ENCODE assay signal across 22 mouse cellular contexts in genomic region chr12:3700503-3700902, GRCm38 (mm10).
"Had no signal": no experiment of that assay in that cellular context is flagged by ENCODE, and none has a peak within 500 bp of the region (broad histone marks: within the 10 kb centered on the region; RNA-seq: fewer than 3 reads in every experiment).

No protein-coding gene starts in this region.

- H3K4me2 ChIP-seq: kidney, embryonic 15.5 days; limb, embryonic 12.5 days; limb, embryonic 15.5 days; liver, embryonic 11.5 days; lung, embryonic 15.5 days; midbrain, embryonic 12.5 days; midbrain, embryonic 15.5 days; neural tube, embryonic 12.5 days; neural tube, embryonic 15.5 days; stomach, embryonic 15.5 days had no signal

- H3K27me3 ChIP-seq: kidney, embryonic 15.5 days; limb, embryonic 12.5 days; limb, embryonic 15.5 days; lung, embryonic 15.5 days; midbrain, embryonic 12.5 days; midbrain, embryonic 15.5 days; neural tube, embryonic 12.5 days; neural tube, embryonic 15.5 days; stomach, embryonic 15.5 days had no signal

- DNase-seq: kidney, adult 8-10 months; kidney, postnatal 10 days; kidney, postnatal 36 days; layer of hippocampus, postnatal 36 days; liver, postnatal 0 days; lung, postnatal 14 days; right cerebral cortex, adult 18-20 months; right cerebral cortex, postnatal 14 days; right cerebral cortex, postnatal 4 days; thymus, postnatal 25 days had no signal

- H3K4me3 ChIP-seq: kidney, embryonic 15.5 days; left cerebral cortex, adult 2 months; limb, embryonic 12.5 days; limb, embryonic 15.5 days; lung, embryonic 15.5 days; midbrain, embryonic 12.5 days; midbrain, embryonic 15.5 days; neural tube, embryonic 12.5 days; neural tube, embryonic 15.5 days; stomach, embryonic 15.5 days had no signal

- H3K4me1 ChIP-seq: kidney, embryonic 15.5 days; limb, embryonic 12.5 days; limb, embryonic 15.5 days; lung, embryonic 15.5 days; midbrain, embryonic 12.5 days; midbrain, embryonic 15.5 days; neural tube, embryonic 12.5 days; neural tube, embryonic 15.5 days; stomach, embryonic 15.5 days had no signal

- H3K36me3 ChIP-seq: limb, embryonic 12.5 days; limb, embryonic 15.5 days; lung, embryonic 15.5 days; midbrain, embryonic 12.5 days; midbrain, embryonic 15.5 days; neural tube, embryonic 12.5 days; stomach, embryonic 15.5 days had no signal

- H3K9me3 ChIP-seq: kidney, embryonic 15.5 days; limb, embryonic 12.5 days; limb, embryonic 15.5 days; lung, embryonic 15.5 days; midbrain, embryonic 12.5 days; midbrain, embryonic 15.5 days; neural tube, embryonic 12.5 days; neural tube, embryonic 15.5 days; stomach, embryonic 15.5 days had no signal

- ATAC-seq: liver, postnatal 0 days; midbrain, embryonic 15.5 days had no signal

- H3K27ac ChIP-seq: kidney, embryonic 15.5 days; left cerebral cortex, adult 2 months; limb, embryonic 12.5 days; limb, embryonic 15.5 days; liver, embryonic 14.5 days; lung, embryonic 15.5 days; midbrain, embryonic 12.5 days; midbrain, embryonic 15.5 days; neural tube, embryonic 12.5 days; neural tube, embryonic 15.5 days; stomach, embryonic 15.5 days had no signal

- H3K9ac ChIP-seq: kidney, embryonic 15.5 days; limb, embryonic 12.5 days; limb, embryonic 15.5 days; liver, embryonic 14.5 days; liver, postnatal 0 days; lung, embryonic 15.5 days; midbrain, embryonic 12.5 days; midbrain, embryonic 15.5 days; neural tube, embryonic 12.5 days; neural tube, embryonic 15.5 days; stomach, embryonic 15.5 days had no signal
